In genomic region chr9:103938070-103938469, GRCm38 (mm10) we compare ENCODE assay signal across 17 mouse cellular contexts.
DNase-seq lines count a peak whose midpoint lies in the region.
"Had no signal": no experiment of that assay in that cellular context is flagged by ENCODE, and none has a peak within 500 bp of the region (broad histone marks: within the 10 kb centered on the region; RNA-seq: fewer than 3 reads in every experiment).

No protein-coding gene starts in this region.

- peak; percentile 85 for DNase-seq in brain, adult 2 months (ENCODE audit: low read depth, low spot score)
- peak; percentile 49 to 64 for DNase-seq in frontal cortex, adult 2 months (ENCODE audit: extremely low spot score in 1 of 2, low spot score in 1 of 2)
- DNase-seq in left cerebral cortex, adult 9 months (ENCODE audit: low spot score in 2 of 2) = peak; percentile 25 to 62
- peak; percentile 40 for DNase-seq in right cerebral cortex, postnatal 25 days
- DNase-seq in spleen, postnatal 4 days (ENCODE audit: low spot score in 2 of 2) = no peak
- no peak for DNase-seq in heart, adult 8-10 months (ENCODE audit: low spot score)
- DNase-seq in urinary bladder, postnatal 10 days (ENCODE audit: low spot score) = no peak
- DNase-seq: adrenal gland, adult 8-10 months; cerebellum, adult 9-11 months; gastrocnemius, adult 2 months; heart, adult 11 months; heart, postnatal 4 days; kidney, postnatal 4 days; lung, embryonic 14.5 days; lung, postnatal 36 days; spleen, adult 18-20 months; thymus, adult 2 months had no signal

Comparison
In these comparisons a context has a peak if more than half of its experiments do, and no peak if none do; other contexts are left out.
1. DNase-seq: peak in brain, adult 2 months (single experiment), frontal cortex, adult 2 months (2 of 2), left cerebral cortex, adult 9 months (2 of 2) and right cerebral cortex, postnatal 25 days (single experiment); none in spleen, postnatal 4 days (0 of 2), heart, adult 8-10 months (single experiment) and urinary bladder, postnatal 10 days (single experiment).